Mouse (Mus musculus) urinary bladder, postnatal 10 days (tissue): ENCODE measurements around the gene Itih3.

Source experiments
- DNase-seq: peaks from one replicate; pipeline ENCODE4 v3.0.0; 2022; ENCODE audit warnings: low spot score

Gene Itih3

GRCm38 (mm10) chr14:30902628-30903027, 20.9 kb downstream of the Itih3 start:
- no peak for DNase-seq

GRCm38 (mm10) chr14:30899972-30900371, 23.6 kb downstream of the Itih3 start:
- no peak for DNase-seq

DNA sequence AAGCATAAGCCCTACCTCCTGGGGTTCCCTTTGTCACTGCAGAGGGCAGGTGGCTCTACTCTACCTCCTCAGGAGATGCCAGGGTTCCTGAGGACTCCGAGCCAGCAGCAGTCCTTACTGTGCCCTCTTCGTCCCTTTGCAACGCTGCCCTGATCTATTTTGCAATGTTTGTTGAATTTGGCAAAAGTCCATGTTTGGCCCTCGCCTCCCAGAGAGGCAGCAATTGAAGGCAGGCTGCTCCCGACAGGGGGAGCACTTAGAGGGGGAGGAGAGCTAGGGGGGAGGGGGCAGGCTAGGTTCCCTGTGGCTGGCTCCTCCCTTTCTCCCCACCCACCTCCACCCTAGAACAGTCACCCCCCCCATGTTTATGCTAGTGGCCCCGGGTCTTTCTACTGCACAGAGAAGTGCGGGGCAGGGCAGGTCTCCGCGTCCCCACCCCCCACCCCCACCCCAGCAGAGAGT, 35.3 kb downstream of the Itih3 start:
- DNase-seq: no peak

DNA sequence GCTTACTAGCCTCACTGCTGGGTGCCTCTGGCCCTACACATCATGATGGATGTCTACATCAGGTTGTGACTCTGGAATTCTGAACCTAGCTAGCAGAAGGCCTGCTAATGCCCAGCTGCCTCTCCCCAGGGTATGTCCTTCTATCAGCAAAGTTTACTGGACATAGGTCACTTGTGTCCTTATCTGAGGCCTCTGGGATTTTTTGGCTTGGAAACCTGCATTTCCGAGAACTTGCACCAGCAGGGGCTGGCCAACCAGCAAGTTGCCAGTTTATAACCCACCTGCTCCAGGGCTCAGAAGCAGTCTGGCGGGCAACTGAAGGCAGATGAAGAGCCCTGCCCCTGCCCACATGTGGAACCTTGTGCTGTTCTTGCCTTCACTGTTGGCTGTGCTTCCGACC, 37.4 kb downstream of the Itih3 start, which contains the start of gene Itih4:
Gene Itih4 (plus strand): TSS at position 273 of the 400 bp plus-strand sequence.
- DNase-seq: no peak

GRCm38 (mm10) chr14:30885298-30885697, 38.3 kb downstream of the Itih3 start:
- DNase-seq: no peak

DNA sequence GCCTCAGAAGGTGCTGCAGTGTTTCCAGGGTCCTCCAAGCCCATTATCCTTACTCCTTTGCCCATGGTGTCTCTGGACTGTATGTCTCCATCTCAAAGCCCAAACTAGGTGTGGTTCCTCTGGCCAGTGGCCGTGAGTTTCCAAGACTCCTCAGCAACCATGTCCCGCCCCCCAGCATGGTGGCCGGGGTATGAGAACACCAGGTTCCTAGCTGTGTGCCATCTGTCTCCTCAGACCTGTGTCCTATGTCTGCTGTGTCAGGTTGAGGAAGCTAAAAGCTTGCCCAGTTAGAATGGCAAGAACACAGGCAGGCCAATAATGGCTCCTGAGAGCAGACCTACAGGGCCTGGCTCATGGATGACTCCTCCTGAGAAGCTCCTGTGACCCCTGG, 41.8 kb downstream of the Itih3 start:
- DNase-seq: no peak

- no peak for DNase-seq
Observed at GRCm38 (mm10) chr14:30880811-30881717, 42.5 kb downstream of the Itih3 start.

- DNase-seq: no peak
Observed at GRCm38 (mm10) chr14:30880251-30880650, 43.3 kb downstream of the Itih3 start.

- DNase-seq: no peak
Observed at GRCm38 (mm10) chr14:30879794-30880193, 43.8 kb downstream of the Itih3 start.

GRCm38 (mm10) chr14:30878958-30879571, 44.5 kb downstream of the Itih3 start, which contains the start of gene Mustn1:
Gene Mustn1 (plus strand): TSS chr14:30879200.
- DNase-seq: no peak

GRCm38 (mm10) chr14:30877827-30878226, 45.7 kb downstream of the Itih3 start:
- no peak for DNase-seq

GRCm38 (mm10) chr14:30876451-30876850, 47.1 kb downstream of the Itih3 start:
- DNase-seq: no peak

DNA sequence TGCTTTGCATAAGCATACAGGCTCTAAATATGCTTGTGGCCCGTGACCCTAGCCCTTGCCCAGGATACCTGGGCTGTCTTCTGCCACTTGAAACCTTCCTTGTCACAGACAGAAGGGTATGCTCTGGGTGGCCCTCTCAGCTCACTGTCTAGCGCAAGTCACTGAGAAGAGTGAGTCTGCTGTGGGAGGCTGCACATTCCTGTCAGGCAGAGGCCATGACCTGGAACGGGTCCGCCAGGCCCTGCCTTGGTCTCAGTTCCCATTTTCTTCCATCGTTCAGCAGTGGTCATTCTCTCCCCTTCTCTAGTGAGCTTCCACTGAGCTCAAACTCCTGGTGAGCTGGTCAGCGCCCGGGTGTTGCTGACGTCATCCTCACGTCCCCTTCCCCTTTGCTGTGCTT, 47.6 kb downstream of the Itih3 start:
- no peak for DNase-seq

- DNase-seq: no peak
Observed at GRCm38 (mm10) chr14:30875130-30875865, 48.3 kb downstream of the Itih3 start.

GRCm38 (mm10) chr14:30874095-30874700, 49.4 kb downstream of the Itih3 start:
- DNase-seq: no peak

DNA sequence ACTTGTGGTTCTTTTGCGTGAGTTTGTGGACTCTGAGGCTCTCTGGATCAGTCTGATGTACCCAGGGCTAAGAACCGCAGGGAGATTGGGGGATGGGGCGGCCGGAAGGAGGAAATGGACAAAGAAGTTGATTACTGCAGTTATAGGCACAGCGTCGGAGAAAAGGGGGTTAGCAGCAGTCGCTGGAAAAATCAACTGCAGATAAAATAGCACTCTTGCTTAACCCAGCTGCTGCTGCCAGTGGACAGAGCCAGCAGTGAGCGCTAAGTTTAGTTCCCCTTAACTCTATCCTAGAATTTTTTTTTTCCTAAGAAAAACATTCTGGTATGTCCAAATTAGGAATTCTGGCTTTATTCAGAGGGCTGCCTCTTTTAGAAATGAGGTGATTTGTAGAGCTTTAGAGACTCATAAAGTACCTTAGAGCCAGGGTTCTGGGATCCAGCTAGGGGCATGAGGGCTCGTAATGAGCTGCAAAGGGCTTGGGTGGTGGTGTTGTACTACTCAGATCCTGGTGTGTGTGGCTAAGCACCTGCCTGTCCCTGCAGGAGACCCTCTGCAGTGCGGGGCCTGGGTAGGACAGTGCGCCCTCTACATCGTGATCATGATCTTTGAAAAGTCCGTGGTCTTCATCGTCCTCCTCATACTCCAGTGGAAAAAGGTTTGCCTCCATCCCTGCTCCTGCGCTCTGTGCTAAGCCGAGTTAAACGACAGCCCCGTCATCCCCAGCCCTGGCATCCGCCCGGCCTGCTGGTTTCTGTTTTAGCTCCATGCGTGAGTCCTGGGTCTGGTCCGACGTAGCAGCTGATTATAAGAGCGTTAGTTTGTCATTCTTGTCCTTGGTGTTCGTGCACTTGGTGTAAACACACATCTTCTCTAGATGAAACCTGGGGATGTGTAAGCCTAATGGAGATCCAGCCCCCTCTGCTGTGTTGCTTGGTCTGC, 53.1 kb downstream of the Itih3 start:
- DNase-seq: no peak

- no peak for DNase-seq
Observed at GRCm38 (mm10) chr14:30869391-30869801, 54.2 kb downstream of the Itih3 start.

DNA sequence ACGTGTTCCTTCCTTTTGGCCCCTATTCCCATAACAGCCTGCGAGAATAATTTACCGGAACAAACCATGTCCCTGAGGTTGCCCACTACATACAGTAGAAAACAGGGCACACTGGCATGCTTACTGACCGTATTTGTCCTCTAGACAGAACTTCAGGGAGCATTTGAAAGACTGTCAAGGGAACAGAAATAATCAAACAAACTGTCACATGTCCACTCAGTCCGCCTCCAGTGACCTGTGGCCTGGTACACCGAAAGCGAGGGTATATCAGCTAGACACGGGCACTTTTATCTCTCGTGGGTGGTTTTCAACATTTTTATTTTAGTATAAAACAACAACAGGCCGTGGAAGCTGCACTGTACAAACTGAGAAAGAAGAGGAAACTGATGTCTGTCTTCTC, 54.7 kb downstream of the Itih3 start:
- no peak for DNase-seq

GRCm38 (mm10) chr14:30867042-30867441, 56.5 kb downstream of the Itih3 start:
- no peak for DNase-seq

DNA sequence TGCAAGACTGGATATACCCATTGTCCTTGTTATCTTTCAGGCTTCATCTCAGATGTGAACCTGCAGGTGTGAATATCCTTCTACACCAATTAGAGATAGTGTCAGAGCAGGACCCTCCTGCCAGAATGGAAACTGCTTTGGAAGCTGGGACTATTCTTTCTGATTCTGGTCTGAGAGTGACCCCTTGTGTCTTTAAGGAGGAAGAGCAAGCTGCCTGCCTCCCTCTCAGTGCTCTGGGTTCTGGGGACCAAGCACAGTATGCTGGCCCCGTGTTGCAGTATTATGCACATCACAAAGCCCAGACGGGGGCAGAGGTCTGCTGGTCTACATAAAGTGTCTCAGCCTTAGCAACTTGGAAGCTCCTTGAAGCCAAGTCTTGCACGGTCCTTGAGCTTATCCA, 58.2 kb downstream of the Itih3 start:
- no peak for DNase-seq

DNA sequence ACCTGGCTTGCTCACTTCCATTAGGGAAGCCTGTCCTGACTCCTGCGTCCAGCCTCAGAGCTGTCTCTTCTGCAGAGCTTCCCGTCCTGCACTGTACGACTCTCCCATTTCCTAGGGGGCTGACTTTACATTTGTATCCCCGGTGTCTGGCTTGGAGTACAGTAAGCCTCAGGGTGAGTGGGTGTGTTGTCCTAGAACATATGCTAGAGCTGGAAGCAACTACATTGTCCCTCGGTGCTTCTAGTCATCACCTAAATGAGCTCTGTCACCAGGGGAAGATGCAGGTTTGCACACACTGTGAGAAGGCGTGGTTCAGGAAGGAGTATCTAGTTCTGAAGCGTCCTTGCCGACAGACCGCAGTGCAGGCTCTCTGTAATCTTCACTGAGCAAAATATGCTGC, 61.2 kb downstream of the Itih3 start:
- no peak for DNase-seq
